Mouse (Mus musculus): ENCODE measurements around the gene Kif5a. TPM values are rescaled to one million over a fixed set of nuclear protein-coding genes. Genes with fewer than 3 reads are reported as not detected.

The Kif5a gene
- polyA plus RNA-seq, 1 experiment from 2014 or later, result 1.2 TPM

- Histone ChIP-seq H3K27me3 (ENCODE audit: control insufficient read depth, insufficient read depth, low read length) (no peaks in the 10 kb centered on the region), H3K27ac (replicated peaks in 1 of 2; ENCODE audit: control insufficient read depth in 1 of 2, insufficient read depth in 1 of 2, low read depth in 2 of 2, low read length in 2 of 2) (no peak overlapping the region), H3K9ac (ENCODE audit: low read length) (no peak overlapping the region), H3K9me3 (ENCODE audit: control insufficient read depth, low read length) (peaks cover 4% of the 10 kb centered on the region; the same call in 1 of the 2 replicates), H3K4me2 (ENCODE audit: low read length) (no peak overlapping the region), H3K36me3 (ENCODE audit: control insufficient read depth, insufficient read depth, low read length) (no peaks in the 10 kb centered on the region), H3K4me3 (ENCODE audit: control insufficient read depth in 1 of 2, insufficient read depth in 1 of 2, low read depth in 1 of 2, low read length in 2 of 2) (no peak overlapping the region), H3K4me1 (ENCODE audit: control insufficient read depth in 2 of 2, insufficient read depth in 2 of 2, low read length in 2 of 2) (no peaks in the 10 kb centered on the region)
- no peak for ATAC-seq (ENCODE audit: insufficient number of reproducible peaks, insufficient read depth, low FRiP score, low read depth)
- 89% methylated on average over 2 of the region's 2 CpGs for WGBS
These were observed 44.8 kb downstream of the Kif5a start for GRCm38 (mm10) chr10:127218339-127218738.

GRCm38 (mm10) chr10:127217177-127217576 is 46.0 kb downstream of the Kif5a start:
- ATAC-seq (ENCODE audit: insufficient number of reproducible peaks, insufficient read depth, low FRiP score, low read depth), result no peak
- no peak overlapping the region for H3K4me3 ChIP-seq (ENCODE audit: control insufficient read depth in 1 of 2, insufficient read depth in 1 of 2, low read depth in 1 of 2, low read length in 2 of 2)
- H3K36me3 ChIP-seq (ENCODE audit: control insufficient read depth, insufficient read depth, low read length), result no peaks in the 10 kb centered on the region
- no peaks in the 10 kb centered on the region for H3K27me3 ChIP-seq (ENCODE audit: control insufficient read depth, insufficient read depth, low read length)
- H3K4me1 ChIP-seq (ENCODE audit: control insufficient read depth in 2 of 2, insufficient read depth in 2 of 2, low read length in 2 of 2), result no peaks in the 10 kb centered on the region
- no peak overlapping the region for H3K27ac ChIP-seq (replicated peaks in 1 of 2; ENCODE audit: control insufficient read depth in 1 of 2, insufficient read depth in 1 of 2, low read depth in 2 of 2, low read length in 2 of 2)
- H3K4me2 ChIP-seq (ENCODE audit: low read length), result no peak overlapping the region
- H3K9me3 ChIP-seq (ENCODE audit: control insufficient read depth, low read length), result peaks cover 4% of the 10 kb centered on the region; the same call in 1 of the 2 replicates
- no peak overlapping the region for H3K9ac ChIP-seq (ENCODE audit: low read length)

GRCm38 (mm10) chr10:127216456-127216855 is 46.7 kb downstream of the Kif5a start:
- H3K36me3 ChIP-seq (ENCODE audit: control insufficient read depth, insufficient read depth, low read length), result no peaks in the 10 kb centered on the region
- H3K9me3 ChIP-seq (ENCODE audit: control insufficient read depth, low read length), result peaks cover 4% of the 10 kb centered on the region; the same call in 1 of the 2 replicates
- H3K4me1 ChIP-seq (ENCODE audit: control insufficient read depth in 2 of 2, insufficient read depth in 2 of 2, low read length in 2 of 2), result peaks cover 0 to 2% of the 10 kb centered on the region in 2 experiments; a peak in 1 of 4 replicates
- no peak for ATAC-seq (ENCODE audit: insufficient number of reproducible peaks, insufficient read depth, low FRiP score, low read depth)
- H3K27me3 ChIP-seq (ENCODE audit: control insufficient read depth, insufficient read depth, low read length), result no peaks in the 10 kb centered on the region
- H3K9ac ChIP-seq (ENCODE audit: low read length), result no peak overlapping the region
- H3K4me2 ChIP-seq (ENCODE audit: low read length), result no peak overlapping the region
- WGBS, result 84% methylated on average over 11 of the region's 11 CpGs
- no peak overlapping the region for H3K4me3 ChIP-seq (ENCODE audit: control insufficient read depth in 1 of 2, insufficient read depth in 1 of 2, low read depth in 1 of 2, low read length in 2 of 2)
- H3K27ac ChIP-seq (replicated peaks in 1 of 2; ENCODE audit: control insufficient read depth in 1 of 2, insufficient read depth in 1 of 2, low read depth in 2 of 2, low read length in 2 of 2), result no peak overlapping the region

- H3K4me2 ChIP-seq (ENCODE audit: low read length), result no peak overlapping the region
- H3K27ac ChIP-seq (replicated peaks in 1 of 2; ENCODE audit: control insufficient read depth in 1 of 2, insufficient read depth in 1 of 2, low read depth in 2 of 2, low read length in 2 of 2), result no peak overlapping the region
- no peak for ATAC-seq (ENCODE audit: insufficient number of reproducible peaks, insufficient read depth, low FRiP score, low read depth)
- H3K4me1 ChIP-seq (ENCODE audit: control insufficient read depth in 2 of 2, insufficient read depth in 2 of 2, low read length in 2 of 2), result peaks cover 9 to 12% of the 10 kb centered on the region in 2 experiments
- no peaks in the 10 kb centered on the region for H3K9me3 ChIP-seq (ENCODE audit: control insufficient read depth, low read length)
- H3K36me3 ChIP-seq (ENCODE audit: control insufficient read depth, insufficient read depth, low read length), result no peaks in the 10 kb centered on the region
- WGBS, result 47% methylated on average over 1 of the region's 1 CpGs
- no peak overlapping the region for H3K4me3 ChIP-seq (ENCODE audit: control insufficient read depth in 1 of 2, insufficient read depth in 1 of 2, low read depth in 1 of 2, low read length in 2 of 2)
- H3K27me3 ChIP-seq (ENCODE audit: control insufficient read depth, insufficient read depth, low read length), result no peaks in the 10 kb centered on the region
- H3K9ac ChIP-seq (ENCODE audit: low read length), result no peak overlapping the region
These were observed 48.7 kb downstream of the Kif5a start for GRCm38 (mm10) chr10:127214422-127214803.

GRCm38 (mm10) chr10:127213704-127214421 is 49.3 kb downstream of the Kif5a start:
- Histone ChIP-seq H3K4me2 (ENCODE audit: low read length) (no peak overlapping the region), H3K9ac (ENCODE audit: low read length) (no peak overlapping the region), H3K4me3 (ENCODE audit: control insufficient read depth in 1 of 2, insufficient read depth in 1 of 2, low read depth in 1 of 2, low read length in 2 of 2) (no peak overlapping the region), H3K36me3 (ENCODE audit: control insufficient read depth, insufficient read depth, low read length) (no peaks in the 10 kb centered on the region), H3K9me3 (ENCODE audit: control insufficient read depth, low read length) (no peaks in the 10 kb centered on the region), H3K27me3 (ENCODE audit: control insufficient read depth, insufficient read depth, low read length) (no peaks in the 10 kb centered on the region), H3K4me1 (ENCODE audit: control insufficient read depth in 2 of 2, insufficient read depth in 2 of 2, low read length in 2 of 2) (peaks cover 9 to 16% of the 10 kb centered on the region in 2 experiments), H3K27ac (replicated peaks in 1 of 2; ENCODE audit: control insufficient read depth in 1 of 2, insufficient read depth in 1 of 2, low read depth in 2 of 2, low read length in 2 of 2) (no peak overlapping the region)
- 74% methylated on average over 13 of the region's 13 CpGs for WGBS
- no peak for ATAC-seq (ENCODE audit: insufficient number of reproducible peaks, insufficient read depth, low FRiP score, low read depth)

- Histone ChIP-seq H3K4me1 (ENCODE audit: control insufficient read depth in 2 of 2, insufficient read depth in 2 of 2, low read length in 2 of 2) (peaks cover 12 to 16% of the 10 kb centered on the region in 2 experiments), H3K27me3 (ENCODE audit: control insufficient read depth, insufficient read depth, low read length) (no peaks in the 10 kb centered on the region), H3K9ac (ENCODE audit: low read length) (no peak overlapping the region), H3K4me2 (ENCODE audit: low read length) (no peak overlapping the region), H3K9me3 (ENCODE audit: control insufficient read depth, low read length) (no peaks in the 10 kb centered on the region), H3K4me3 (ENCODE audit: control insufficient read depth in 1 of 2, insufficient read depth in 1 of 2, low read depth in 1 of 2, low read length in 2 of 2) (no peak overlapping the region), H3K27ac (replicated peaks in 1 of 2; ENCODE audit: control insufficient read depth in 1 of 2, insufficient read depth in 1 of 2, low read depth in 2 of 2, low read length in 2 of 2) (no peak overlapping the region), H3K36me3 (ENCODE audit: control insufficient read depth, insufficient read depth, low read length) (peaks cover 5% of the 10 kb centered on the region)
- 85% methylated on average over 8 of the region's 8 CpGs for WGBS
- no peak for ATAC-seq (ENCODE audit: insufficient number of reproducible peaks, insufficient read depth, low FRiP score, low read depth)
These were observed 49.9 kb downstream of the Kif5a start for GRCm38 (mm10) chr10:127213272-127213671.

- peak within 1 kb of the TSS; percentile 65 to 95 for H3K4me3 ChIP-seq (ENCODE audit: control insufficient read depth in 1 of 2, insufficient read depth in 1 of 2, low read depth in 1 of 2, low read length in 2 of 2)
- H3K27me3 ChIP-seq (ENCODE audit: control insufficient read depth, insufficient read depth, low read length), result no peaks in the 10 kb centered on the region
- WGBS, result under 1% methylated on average over 46 of the region's 47 CpGs
- peak within 1 kb of the TSS; percentile 95 for H3K4me2 ChIP-seq (ENCODE audit: low read length)
- H3K27ac ChIP-seq (replicated peaks in 1 of 2; ENCODE audit: control insufficient read depth in 1 of 2, insufficient read depth in 1 of 2, low read depth in 2 of 2, low read length in 2 of 2), result peak within 1 kb of the TSS; percentile 10 to 57; a peak in 2 of 4 replicates
- H3K4me1 ChIP-seq (ENCODE audit: control insufficient read depth in 2 of 2, insufficient read depth in 2 of 2, low read length in 2 of 2), result peaks cover 12 to 16% of the 10 kb centered on the region in 2 experiments
- peak within 1 kb of the TSS; percentile 88 for H3K9ac ChIP-seq (ENCODE audit: low read length)
- no peaks in the 10 kb centered on the region for H3K9me3 ChIP-seq (ENCODE audit: control insufficient read depth, low read length)
- peaks cover 22% of the 10 kb centered on the region for H3K36me3 ChIP-seq (ENCODE audit: control insufficient read depth, insufficient read depth, low read length)
- ATAC-seq (ENCODE audit: insufficient number of reproducible peaks, insufficient read depth, low FRiP score, low read depth), result peak; percentile 94
These were observed 51.7 kb downstream of the Kif5a start, which contains the start of gene Pip4k2c for GRCm38 (mm10) chr10:127211414-127211854. Gene Pip4k2c (minus strand): TSS chr10:127211585.

All from heart, embryonic 14.5 days (tissue).